ENCODE assay signal across 20 mouse cellular contexts in genomic region chr1:154820422-154820821, GRCm38 (mm10).
DNase-seq lines count a peak whose midpoint lies in the region; ATAC-seq and TF ChIP-seq lines count a peak whose summit lies in the region.
"Had no signal": no experiment of that assay in that cellular context is flagged by ENCODE, and none has a peak within 500 bp of the region (broad histone marks: within the 10 kb centered on the region; RNA-seq: fewer than 3 reads in every experiment).

No protein-coding gene starts in this region.

- peak overlapping the region; percentile 59 for H3K4me2 ChIP-seq in CH12.LX (ENCODE audit: insufficient read depth, low read depth, poor library complexity, severe bottlenecking)
- H3K4me2 ChIP-seq in forebrain, embryonic 14.5 days (ENCODE audit: low read length), result no peak overlapping the region
- H3K4me2 ChIP-seq: embryonic facial prominence, embryonic 12.5 days; forebrain, embryonic 13.5 days had no signal

- H3K4me3 ChIP-seq in spleen, adult 2 months (ENCODE audit: extremely low read depth, insufficient read depth, insufficient read length), result no peak overlapping the region
- no peak overlapping the region for H3K4me3 ChIP-seq in CH12.LX (replicated peaks in 1 of 3; ENCODE audit: low read depth in 2 of 3, low read length in 2 of 3, poor library complexity in 1 of 3)
- H3K4me3 ChIP-seq in bone marrow, adult 2 months (replicated peaks; ENCODE audit: control insufficient read depth, low read depth, low read length), result no peak overlapping the region
- no peak overlapping the region for H3K4me3 ChIP-seq in forebrain, embryonic 14.5 days (ENCODE audit: low read depth, low read length)
- H3K4me3 ChIP-seq: embryonic facial prominence, embryonic 10.5 days; embryonic facial prominence, embryonic 12.5 days; forebrain, embryonic 13.5 days had no signal

- H3K4me1 ChIP-seq in spleen, adult 2 months (ENCODE audit: control insufficient read depth, insufficient read depth, insufficient read length), result peaks cover 32% of the 10 kb centered on the region
- peaks cover 54 to 74% of the 10 kb centered on the region in 2 experiments for H3K4me1 ChIP-seq in CH12.LX (ENCODE audit: control insufficient read depth in 1 of 2, insufficient read depth in 2 of 2)
- H3K4me1 ChIP-seq in bone marrow, adult 2 months (ENCODE audit: control insufficient read depth, insufficient read depth, low read length), result peaks cover 4% of the 10 kb centered on the region; the same call in 1 of the 2 replicates
- H3K4me1 ChIP-seq in forebrain, embryonic 14.5 days (ENCODE audit: control insufficient read depth, insufficient read depth, low read length), result peaks cover 2% of the 10 kb centered on the region; the same call in 1 of the 2 replicates
- H3K4me1 ChIP-seq: embryonic facial prominence, embryonic 12.5 days had no signal

- no peaks in the 10 kb centered on the region for H3K36me3 ChIP-seq in spleen, adult 2 months (ENCODE audit: control insufficient read depth, insufficient read depth, low read length)
- peaks cover 0 to 4% of the 10 kb centered on the region in 2 experiments for H3K36me3 ChIP-seq in CH12.LX (replicated peaks in 1 of 2; ENCODE audit: control insufficient read depth in 1 of 2, insufficient read depth in 1 of 2, low read length in 1 of 2)
- H3K36me3 ChIP-seq in forebrain, embryonic 14.5 days (ENCODE audit: control insufficient read depth, insufficient read depth, low read length), result no peaks in the 10 kb centered on the region
- H3K36me3 ChIP-seq: embryonic facial prominence, embryonic 10.5 days; embryonic facial prominence, embryonic 12.5 days; G1E had no signal

- dilution Hi-C loops in CH12.LX (cut with MboI; ENCODE audit: extremely low pct_ligation_motif_present, extremely low pct_unique_long_range_greater_than_20kb, low sequenced_read_pairs), result no loop called here

- TF ChIP-seq CTCF in spleen, adult 2 months (IDR thresholded peaks at IDR 0.05; ENCODE audit: extremely low read depth, insufficient read depth, insufficient read length, insufficient replicate concordance), result no peak
- TF ChIP-seq CTCF in CH12.LX (conservative IDR thresholded peaks at IDR 0.05 in 1 of 2, IDR thresholded peaks at IDR 0.05 in 1 of 2; ENCODE audit: low read depth in 2 of 2, low read length in 2 of 2), result no peak
- TF ChIP-seq CTCF in bone marrow, adult 2 months (IDR thresholded peaks at IDR 0.05; ENCODE audit: control insufficient read depth, insufficient read depth, low read length), result no peak

- no peak for TF ChIP-seq POLR2A in spleen, adult 2 months (IDR thresholded peaks at IDR 0.05; ENCODE audit: low read depth, low read length)
- no peak for TF ChIP-seq POLR2A in CH12.LX (IDR thresholded peaks at IDR 0.05; ENCODE audit: low read depth, low read length)
- TF ChIP-seq POLR2A in bone marrow, adult 2 months (IDR thresholded peaks at IDR 0.05; ENCODE audit: borderline replicate concordance, control insufficient read depth, low read depth, low read length), result no peak

- H3K9ac ChIP-seq in CH12.LX (ENCODE audit: insufficient read depth, low read depth), result no peak overlapping the region
- no peak overlapping the region for H3K9ac ChIP-seq in forebrain, embryonic 14.5 days (ENCODE audit: low read length)
- H3K9ac ChIP-seq: embryonic facial prominence, embryonic 12.5 days; forebrain, embryonic 13.5 days had no signal

- in situ Hi-C loops in CH12.LX (cut with MboI; ENCODE audit: low pct_ligation_motif_present, low pct_unique_long_range_greater_than_20kb, low sequenced_read_pairs), result no loop called here

- DNase-seq in spleen, adult 2 months (ENCODE audit: low read depth in 1 of 2, low spot score in 2 of 2), result no peak
- DNase-seq in spleen, postnatal 14 days (ENCODE audit: low spot score in 2 of 2), result no peak
- no peak for DNase-seq in CH12.LX (ENCODE audit: extremely low read depth)
- DNase-seq in forebrain, embryonic 14.5 days (ENCODE audit: low spot score), result no peak
- no peak for DNase-seq in left cerebral cortex, adult 9 months (ENCODE audit: low spot score in 2 of 2)
- DNase-seq: adrenal gland, adult 8-10 months; adrenal gland, postnatal 25 days; cerebellum, adult 11-12 months; cerebellum, adult 2 months; cerebellum, adult 9-10 months; cerebellum, postnatal 10 days; cerebellum, postnatal 25 days had no signal

- ATAC-seq in forebrain, embryonic 14.5 days, result no peak
- ATAC-seq: activated CD4-positive, CD25-positive, alpha-beta regulatory T cell, adult 4 months; forebrain, embryonic 13.5 days; forebrain, embryonic 16.5 days; Patski had no signal

- WGBS in spleen, adult 2 months, result 60% methylated on average over 7 of the region's 7 CpGs
- 83% methylated on average over 7 of the region's 7 CpGs for WGBS in bone marrow, adult 2 months
- WGBS in forebrain, embryonic 14.5 days, result 94% methylated on average over 7 of the region's 7 CpGs

- peaks cover 8% of the 10 kb centered on the region; the same call in 1 of the 2 replicates for H3K79me2 ChIP-seq in CH12.LX (replicated peaks; ENCODE audit: control insufficient read depth, extremely low read depth, insufficient read depth, poor library complexity, severe bottlenecking)

- TF ChIP-seq EP300 in CH12.LX (IDR thresholded peaks at IDR 0.05; ENCODE audit: low read length), result peak; percentile 70

- H3K27ac ChIP-seq in spleen, adult 2 months (ENCODE audit: insufficient read depth, low read length), result peak overlapping the region; percentile 54; the same call in 1 of the 2 replicates
- peak overlapping the region; percentile 54 for H3K27ac ChIP-seq in CH12.LX (ENCODE audit: insufficient read depth, low read depth)
- 0 out of 2 replicates have a peak overlapping the region, but pooled peaks have one; percentile 11 for H3K27ac ChIP-seq in bone marrow, adult 2 months (ENCODE audit: control insufficient read depth, insufficient read depth, low read depth, low read length, poor library complexity)
- H3K27ac ChIP-seq in forebrain, embryonic 14.5 days (ENCODE audit: low read depth, low read length), result no peak overlapping the region
- H3K27ac ChIP-seq: embryonic facial prominence, embryonic 10.5 days; embryonic facial prominence, embryonic 12.5 days; forebrain, embryonic 13.5 days had no signal

- peaks cover 3% of the 10 kb centered on the region for H3K9me3 ChIP-seq in CH12.LX (replicated peaks; ENCODE audit: low read length)
- H3K9me3 ChIP-seq in forebrain, embryonic 14.5 days (replicated peaks; ENCODE audit: control insufficient read depth, low read length), result no peaks in the 10 kb centered on the region
- H3K9me3 ChIP-seq: embryonic facial prominence, embryonic 10.5 days; embryonic facial prominence, embryonic 12.5 days; forebrain, embryonic 13.5 days had no signal

- no peaks in the 10 kb centered on the region for H3K27me3 ChIP-seq in spleen, adult 2 months (ENCODE audit: control insufficient read depth, insufficient read depth, low read length)
- no peaks in the 10 kb centered on the region for H3K27me3 ChIP-seq in CH12.LX (replicated peaks)
- H3K27me3 ChIP-seq in forebrain, embryonic 14.5 days (replicated peaks; ENCODE audit: control insufficient read depth, insufficient read depth, low read length), result no peaks in the 10 kb centered on the region
- H3K27me3 ChIP-seq: embryonic facial prominence, embryonic 12.5 days; forebrain, embryonic 13.5 days had no signal

- TF ChIP-seq RAD21 in CH12.LX (IDR thresholded peaks at IDR 0.05; ENCODE audit: low read depth, low read length), result no peak

TF ChIP-seq in CH12.LX, 34 proteins besides CTCF, POLR2A, EP300 and RAD21:
- TF ChIP-seq PAX5 (IDR thresholded peaks at IDR 0.05; ENCODE audit: low read length) (no peak), ZKSCAN1 (IDR thresholded peaks at IDR 0.05; ENCODE audit: borderline replicate concordance, low read depth, low read length) (no peak), JUND (conservative IDR thresholded peaks at IDR 0.05; ENCODE audit: low read depth, low read length) (0 out of 2 replicates have a peak, but pooled peaks have one; percentile 30), USF1 (IDR thresholded peaks at IDR 0.05; ENCODE audit: low read depth, low read length) (no peak), SIN3A (IDR thresholded peaks at IDR 0.05; ENCODE audit: low read length) (no peak), TCF12 (IDR thresholded peaks at IDR 0.05; ENCODE audit: low read depth, low read length) (peak; percentile 29; the same call in 1 of the 2 replicates), RCOR1 (conservative IDR thresholded peaks at IDR 0.05; ENCODE audit: low read depth, low read length) (no peak), UBTF (IDR thresholded peaks at IDR 0.05; ENCODE audit: low read depth, low read length) (no peak), BHLHE40 (IDR thresholded peaks at IDR 0.05; ENCODE audit: low read depth, low read length) (peak; percentile 12; the same call in 1 of the 2 replicates), MEF2A (IDR thresholded peaks at IDR 0.05; ENCODE audit: borderline replicate concordance, low read depth, low read length) (peak; percentile 48; the same call in 1 of the 2 replicates), ZNF384 (IDR thresholded peaks at IDR 0.05; ENCODE audit: low read depth, low read length) (no peak), MAX (IDR thresholded peaks at IDR 0.05; ENCODE audit: low read length) (no peak), ETS1 (conservative IDR thresholded peaks at IDR 0.05; ENCODE audit: low read depth, low read length) (no peak; the same call in 1 of the 2 replicates), NRF1 (IDR thresholded peaks at IDR 0.05; ENCODE audit: low read depth, low read length) (no peak), ELF1 (IDR thresholded peaks at IDR 0.05; ENCODE audit: low read depth, low read length) (no peak), IRF4 (IDR thresholded peaks at IDR 0.05; ENCODE audit: low read depth, low read length) (peak; percentile 82), TBP (conservative IDR thresholded peaks at IDR 0.05; ENCODE audit: low read depth, low read length) (no peak), MAFK (IDR thresholded peaks at IDR 0.05; ENCODE audit: insufficient replicate concordance, low read length) (no peak), NELFE (IDR thresholded peaks at IDR 0.05; ENCODE audit: low read depth, low read length) (no peak), POLR2AphosphoS2 (IDR thresholded peaks at IDR 0.05; ENCODE audit: low read depth, low read length) (no peak), MXI1 (IDR thresholded peaks at IDR 0.05; ENCODE audit: low read depth, low read length) (no peak), CHD2 (IDR thresholded peaks at IDR 0.05; ENCODE audit: low read length) (no peak), JUN (IDR thresholded peaks at IDR 0.05; ENCODE audit: insufficient read depth, low read depth, low read length) (no peak)
